Mouse (Mus musculus) kidney, postnatal 4 days (tissue): ENCODE results near the gene Prkg1.
A peak's percentile ranks its signal among the peaks of the same experiment; 100 is the strongest.
"Not testable (repeated sequence)": the region's sequence is repeated elsewhere in the genome, so short reads cannot be mapped to it uniquely, and the experiment has no call there.

ENCODE experiments used
- DNase-seq, 2 experiments: peaks; one replicate each; pipeline ENCODE4 v3.0.0; 2021; ENCODE audit warnings: mixed read lengths in 2 of 2

The Prkg1 gene

DNA sequence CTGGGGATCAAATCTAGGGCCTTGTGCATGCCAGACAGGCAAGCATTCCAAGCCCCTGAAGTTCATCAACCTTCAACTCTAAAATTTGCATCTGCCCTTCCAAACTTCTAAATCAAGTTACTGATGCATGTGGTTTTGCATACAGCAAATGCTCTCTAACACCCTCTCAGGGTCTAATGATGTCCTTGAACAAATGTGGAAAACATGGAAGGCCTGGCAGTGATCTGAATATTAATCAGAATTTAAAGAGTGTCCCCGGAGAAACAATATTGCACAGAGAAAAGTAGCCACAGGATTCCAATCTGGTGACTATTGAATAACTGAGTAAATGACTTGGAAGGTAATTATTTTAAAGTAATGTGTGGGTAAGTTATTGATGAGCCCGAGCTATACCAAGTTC lies 481.2 kb downstream of the Prkg1 start:
- no peak for DNase-seq

DNA sequence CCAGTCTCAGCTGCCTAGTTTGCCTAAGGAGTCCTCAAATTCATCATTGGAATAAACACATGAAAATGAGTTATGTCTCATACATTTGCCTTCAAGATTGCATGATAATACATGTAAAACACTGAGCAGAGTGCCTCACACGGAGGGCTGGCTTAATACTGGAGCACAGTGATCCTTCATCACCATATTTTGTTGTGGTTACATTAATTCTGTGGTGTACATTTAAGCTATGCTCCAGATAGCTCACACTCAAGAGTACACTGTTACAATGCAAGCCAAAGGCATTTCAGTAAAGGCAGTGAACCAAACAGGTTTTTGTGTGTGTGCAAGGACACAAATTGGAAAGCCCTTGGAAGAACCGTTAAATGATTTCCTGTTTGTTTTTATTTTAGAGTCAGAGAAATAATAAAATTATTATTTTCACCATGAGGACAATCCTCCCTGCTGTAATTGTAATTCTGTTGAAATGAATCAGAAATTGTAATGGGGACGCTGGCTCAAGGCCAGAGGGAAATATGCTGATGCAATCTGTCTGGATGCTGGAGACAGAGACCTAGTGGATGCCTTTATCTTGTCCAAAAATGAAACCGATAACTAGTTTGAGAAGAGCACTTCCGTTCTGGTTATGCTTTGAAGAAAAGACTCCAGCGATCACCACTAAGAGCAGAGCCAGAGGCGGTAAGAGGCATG lies 484.9 kb downstream of the Prkg1 start:
- peak; percentile 20 to 34 for DNase-seq

DNA sequence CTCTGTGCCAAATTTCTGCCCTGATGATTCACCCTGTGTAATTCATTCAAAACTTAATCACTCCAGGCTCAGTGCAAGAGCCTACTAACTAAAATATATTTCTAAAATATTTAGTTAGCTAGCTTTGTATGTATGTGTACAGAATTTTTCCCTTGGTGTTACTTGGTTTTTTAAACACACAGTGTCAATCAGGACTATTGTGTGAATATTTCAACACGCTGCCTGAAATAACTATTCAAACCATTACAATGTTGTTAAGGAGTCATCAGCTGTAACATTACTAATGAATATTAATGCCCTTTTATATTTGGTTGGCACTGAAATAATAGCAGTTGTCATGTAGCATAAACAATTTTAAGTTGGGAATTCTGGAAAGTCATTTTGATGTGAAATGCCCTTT lies 502.4 kb downstream of the Prkg1 start:
- DNase-seq = no peak

DNA sequence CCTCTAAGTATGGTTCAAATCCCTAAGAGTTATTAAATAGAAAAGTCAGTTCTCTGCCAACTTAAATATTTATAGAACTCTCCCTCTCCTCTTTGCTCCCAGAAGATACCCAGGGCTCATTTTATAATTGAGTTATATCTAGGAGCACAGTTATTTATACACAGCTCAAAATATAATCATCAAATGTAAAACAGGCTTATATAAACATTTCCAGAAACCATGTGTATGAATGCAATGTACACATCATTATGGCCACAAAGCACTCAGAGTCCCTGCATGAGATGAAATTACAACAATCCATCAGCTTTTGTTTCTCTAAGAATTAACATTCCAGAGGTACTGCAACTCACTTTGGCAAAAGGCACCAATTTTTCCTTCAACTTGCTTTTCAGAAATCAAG lies 504.3 kb downstream of the Prkg1 start:
- no peak for DNase-seq

DNA sequence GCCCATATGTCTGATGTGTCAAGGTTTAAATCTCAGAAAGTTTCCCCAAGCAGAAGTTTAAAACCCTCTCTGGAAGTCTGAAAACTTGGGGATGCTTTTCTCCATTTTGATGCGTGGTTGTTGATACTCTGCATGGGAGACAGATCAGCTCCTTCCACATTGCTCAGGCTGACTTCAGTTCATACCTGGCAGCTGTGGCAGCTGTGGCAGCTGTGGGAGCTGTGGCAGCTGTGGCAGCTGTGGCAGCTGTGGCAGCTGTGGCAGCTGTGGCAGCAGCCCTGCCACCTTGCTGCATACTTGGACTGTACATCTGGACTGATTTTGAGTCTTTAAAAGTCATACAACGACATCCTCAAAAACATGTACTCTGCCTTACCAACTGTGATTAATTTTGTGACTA lies 509.1 kb downstream of the Prkg1 start:
- no peak for DNase-seq

DNA sequence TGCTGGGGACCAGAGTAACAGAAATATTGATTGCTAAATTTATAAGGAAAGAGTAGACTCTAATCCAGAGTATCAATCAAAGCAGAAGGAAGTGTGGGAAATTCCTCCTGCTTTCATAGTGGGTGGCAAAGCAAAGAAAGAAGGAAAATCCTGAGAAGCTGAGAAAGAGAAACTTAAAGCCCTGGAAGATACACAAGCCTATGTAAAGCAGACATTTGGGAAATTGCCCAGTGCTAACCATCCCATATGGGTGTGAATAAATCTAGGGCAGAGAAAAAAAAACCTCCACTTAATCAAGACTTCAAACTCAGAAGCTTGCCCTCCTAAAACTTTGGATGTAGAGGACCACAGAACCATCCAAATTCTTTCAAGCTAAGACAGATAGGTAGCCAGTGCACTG lies 532.4 kb downstream of the Prkg1 start:
- no peak for DNase-seq

DNA sequence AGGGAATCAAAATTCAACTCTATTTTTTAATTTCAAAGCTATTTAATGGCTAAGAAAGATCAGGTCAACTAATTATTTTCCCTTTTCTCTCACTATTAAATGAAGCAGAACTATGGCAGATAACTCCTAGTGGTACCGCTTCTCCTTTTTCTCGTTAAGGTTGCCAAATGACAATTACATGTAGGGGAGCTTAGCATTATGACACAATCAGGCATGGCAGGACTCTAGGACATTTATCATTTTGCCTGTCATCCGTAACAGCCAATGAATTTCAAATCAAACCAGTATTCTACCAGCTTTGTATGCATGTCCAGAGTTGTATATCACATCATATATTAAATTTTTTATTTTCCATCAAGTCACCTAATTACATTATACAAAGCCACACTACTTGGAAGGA lies 536.4 kb downstream of the Prkg1 start:
- no peak for DNase-seq

DNA sequence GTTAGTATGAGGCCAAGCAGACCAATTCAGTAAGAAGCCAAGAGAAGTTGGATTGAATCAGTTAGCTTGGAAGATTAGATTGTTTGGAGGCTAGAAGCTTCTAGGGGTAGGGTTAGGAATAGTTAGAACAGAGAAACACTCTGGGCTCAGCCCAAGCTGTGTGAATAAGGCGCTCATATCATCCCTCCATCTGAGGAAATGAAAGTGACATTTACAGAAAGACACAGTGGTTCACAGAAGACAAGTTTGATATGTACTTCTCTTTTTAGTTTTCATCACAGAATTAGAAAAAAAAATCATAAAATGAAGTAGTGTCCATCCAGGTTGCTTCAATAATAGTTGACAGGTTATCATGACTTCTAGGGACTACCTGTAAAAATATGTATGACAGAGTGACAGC lies 541.4 kb downstream of the Prkg1 start:
- DNase-seq = no peak

DNA sequence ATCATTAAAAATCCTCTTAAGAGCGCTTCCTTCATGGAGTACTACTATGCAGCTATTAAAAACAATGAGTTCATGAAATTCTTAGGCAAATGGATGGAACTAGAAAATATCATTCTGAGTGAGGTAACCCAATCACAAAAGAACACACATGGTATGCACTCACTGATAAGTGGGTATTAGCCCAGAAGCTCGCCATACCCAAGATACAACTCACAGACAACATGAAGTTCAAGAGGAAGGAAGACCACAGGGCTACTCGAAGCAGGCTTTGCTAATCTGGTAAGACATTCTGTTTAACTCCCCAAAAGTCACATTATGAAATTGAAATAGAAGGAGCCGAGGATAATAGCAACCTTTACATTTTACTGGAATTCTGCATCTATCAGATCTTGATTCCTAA lies 545.6 kb downstream of the Prkg1 start:
- DNase-seq = not testable (repeated sequence)

DNA sequence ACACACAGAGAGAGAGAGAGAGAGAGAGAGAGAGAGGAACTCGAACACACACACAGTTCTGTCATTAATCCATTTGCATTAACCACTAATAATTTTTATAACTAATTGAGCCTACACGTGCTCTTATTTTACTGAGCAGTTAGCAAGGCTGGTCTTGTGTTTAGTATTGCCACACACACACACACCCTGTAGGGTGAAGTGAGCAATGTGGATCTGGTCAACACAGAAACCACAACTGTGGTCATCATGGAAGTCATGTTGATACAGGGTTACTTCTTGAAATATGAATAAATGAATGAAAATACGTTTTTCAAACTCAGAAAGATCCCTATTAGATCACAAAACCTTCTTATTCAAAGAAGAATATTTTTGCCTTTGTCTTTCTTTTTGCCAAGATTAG lies 554.0 kb downstream of the Prkg1 start:
- DNase-seq = no peak

DNA sequence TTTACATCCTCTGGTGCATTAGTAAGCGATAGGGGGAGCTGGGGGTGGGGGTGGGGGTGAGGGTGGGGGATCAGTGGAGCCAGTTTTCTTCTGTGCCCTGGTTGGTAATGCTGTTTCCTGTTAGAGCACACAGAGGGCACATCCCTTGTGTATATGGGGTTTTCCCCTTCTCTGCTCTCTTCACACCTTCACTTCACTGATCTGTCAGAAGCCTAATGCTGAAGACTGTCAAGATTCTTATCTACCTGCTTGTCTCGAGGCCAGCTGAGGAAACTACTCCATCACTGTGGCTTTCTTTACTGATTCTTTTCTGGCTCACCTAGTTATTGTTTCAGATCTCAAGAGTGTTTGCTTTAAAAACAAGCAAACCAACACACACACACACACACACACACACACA lies 554.4 kb downstream of the Prkg1 start:
- DNase-seq = no peak

DNA sequence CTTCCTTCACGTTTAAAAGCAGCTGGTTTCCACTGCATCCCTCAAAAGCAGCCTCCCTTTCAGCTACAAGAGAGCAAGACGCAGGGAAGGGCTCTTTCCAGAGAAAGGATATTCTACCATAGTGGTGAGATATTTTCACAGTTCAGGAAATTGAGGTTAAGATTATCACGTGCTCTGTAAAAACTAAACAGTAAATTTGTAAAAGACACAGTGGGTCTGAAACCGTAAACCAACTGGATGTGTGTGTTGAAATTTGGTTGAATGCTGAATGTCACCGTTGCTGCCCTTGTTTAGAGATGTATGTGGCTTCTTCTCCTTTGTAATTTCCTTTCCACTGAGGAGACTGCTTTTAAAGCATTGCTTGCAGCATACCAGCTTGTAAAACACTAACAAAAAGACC lies 565.2 kb downstream of the Prkg1 start:
- no peak for DNase-seq

DNA sequence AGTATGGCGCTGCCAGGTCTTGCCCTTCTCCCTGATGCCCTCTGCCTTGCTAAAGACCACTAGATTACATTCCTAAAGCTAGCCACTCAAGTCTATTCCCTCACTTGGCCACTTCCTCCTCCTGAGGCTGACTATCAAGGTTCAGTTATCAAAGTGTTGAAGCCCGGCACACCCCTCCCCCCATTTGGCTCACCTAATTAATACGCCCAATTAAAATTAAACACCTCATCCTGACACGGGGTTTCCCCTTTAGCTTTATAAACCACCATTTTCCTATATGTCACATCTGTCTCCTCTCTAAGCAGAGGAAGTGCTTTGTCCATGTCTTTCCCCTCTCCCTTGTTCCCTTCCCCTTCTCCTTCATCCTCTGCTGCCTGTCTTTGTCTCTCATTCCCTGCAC lies 566.4 kb downstream of the Prkg1 start:
- DNase-seq = no peak

DNA sequence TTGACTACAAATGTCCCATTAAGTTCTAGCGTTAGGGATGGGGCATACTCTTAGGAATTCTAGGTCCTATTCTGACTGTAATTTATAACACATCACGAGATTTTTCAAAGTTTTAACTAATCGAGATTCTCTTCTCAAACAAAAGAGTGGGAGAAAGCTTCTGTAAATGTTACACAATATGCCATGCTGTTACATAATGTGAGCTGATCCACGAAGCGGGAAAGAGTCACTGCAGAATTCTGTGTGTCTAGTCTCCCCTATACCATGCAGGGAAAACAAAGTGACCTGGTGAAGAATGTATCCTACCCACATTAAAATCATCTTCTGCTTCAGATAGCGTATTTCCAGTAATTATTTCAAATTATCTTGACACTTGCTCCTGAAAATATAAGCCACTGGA lies 567.8 kb downstream of the Prkg1 start:
- DNase-seq = no peak

DNA sequence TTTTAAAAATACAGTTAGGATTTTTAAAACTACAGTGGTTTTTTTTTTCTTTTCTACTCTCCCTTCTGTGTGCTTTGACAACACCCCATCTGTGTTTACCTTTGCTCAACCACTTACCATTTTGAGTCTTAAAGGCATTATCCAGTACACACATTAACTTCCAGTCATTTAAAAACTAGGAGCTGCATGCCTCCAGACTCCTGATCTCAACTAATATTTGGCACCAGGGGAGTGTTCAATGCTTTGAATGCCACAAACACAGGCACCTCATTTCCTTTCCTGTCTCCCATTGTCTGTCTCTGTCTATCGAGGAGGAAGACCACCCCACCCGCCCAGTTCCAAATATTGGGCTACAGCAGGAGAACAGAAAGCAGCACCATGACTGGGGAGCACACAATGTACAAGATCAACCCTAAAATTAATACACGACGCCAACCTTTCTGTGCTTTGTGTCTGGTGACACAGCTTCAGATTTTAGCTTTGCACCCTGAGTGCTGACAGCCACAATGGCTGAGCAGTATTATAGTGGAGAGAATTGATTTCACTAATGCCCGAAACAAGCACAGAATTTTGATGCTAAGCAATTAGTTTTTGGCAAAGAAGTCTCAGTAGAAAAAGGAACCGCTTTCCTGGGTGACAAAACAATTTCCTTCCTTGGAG lies 576.1 kb downstream of the Prkg1 start:
- DNase-seq = no peak

DNA sequence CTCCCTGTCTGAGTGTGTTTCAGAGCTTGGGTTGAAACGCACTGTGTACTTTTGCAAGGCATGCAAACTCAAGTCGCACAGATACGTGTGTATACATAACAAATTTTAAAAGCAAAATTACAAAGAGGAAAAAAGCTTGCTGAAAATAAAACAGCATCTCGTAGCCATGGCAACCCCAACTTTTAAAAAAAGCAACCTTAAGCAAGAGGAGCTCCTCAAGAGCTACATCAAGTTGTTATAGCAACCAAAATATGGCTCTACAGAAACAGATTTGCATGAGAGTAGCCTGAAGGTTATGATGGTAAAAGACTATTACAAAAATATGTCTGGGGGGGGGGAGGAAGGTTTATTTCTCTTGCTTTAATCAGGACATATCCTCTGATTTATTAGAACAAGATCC lies 584.1 kb downstream of the Prkg1 start:
- DNase-seq = no peak

DNA sequence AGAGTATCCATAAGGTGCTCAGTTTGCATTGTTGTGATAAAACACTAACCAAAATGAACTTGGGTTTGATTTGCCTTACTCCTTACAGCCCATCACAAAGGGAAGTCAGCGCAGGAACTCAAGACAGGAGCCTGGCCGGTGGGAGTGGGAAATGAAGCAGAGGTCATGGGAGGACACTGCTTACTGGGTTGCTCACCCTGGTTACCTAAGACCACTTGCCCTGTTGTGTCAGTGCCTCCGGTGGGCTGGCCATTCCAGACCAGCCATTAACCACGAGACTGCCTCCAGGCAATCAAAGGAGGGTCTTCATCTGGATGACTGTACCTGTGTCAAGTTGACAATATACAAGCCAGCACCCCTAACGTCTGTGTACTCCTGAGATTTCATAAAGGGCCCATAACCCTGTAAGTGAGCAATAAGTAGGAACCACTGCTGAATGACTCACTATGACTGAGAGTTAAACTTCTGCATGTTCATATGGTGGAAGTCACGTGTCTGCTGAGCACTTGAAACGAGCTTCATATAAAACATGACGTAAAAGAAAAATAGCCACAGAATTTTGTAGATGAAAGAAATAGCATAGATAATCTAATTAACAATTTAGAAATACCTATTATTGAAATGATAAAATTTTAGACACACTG lies 587.4 kb downstream of the Prkg1 start:
- no peak for DNase-seq

DNA sequence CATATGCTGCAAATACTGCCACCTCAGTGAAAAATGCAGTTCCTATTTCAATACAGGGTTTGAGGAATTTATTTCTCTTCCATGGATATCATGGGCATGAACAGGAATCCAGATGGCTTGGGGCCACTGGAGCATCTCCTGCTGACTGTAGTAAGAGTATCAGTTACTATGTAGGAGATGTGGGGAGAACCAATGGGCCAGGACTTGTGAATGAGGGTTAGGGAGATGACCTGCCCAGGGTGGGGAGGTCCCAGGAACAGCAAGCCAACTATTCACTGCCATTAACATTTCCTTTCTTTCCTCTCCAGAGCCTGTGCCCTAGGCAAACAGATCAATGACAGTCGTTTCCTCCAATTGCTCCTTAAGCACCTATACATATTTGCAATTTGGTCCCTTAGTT lies 593.8 kb downstream of the Prkg1 start:
- DNase-seq = no peak

DNA sequence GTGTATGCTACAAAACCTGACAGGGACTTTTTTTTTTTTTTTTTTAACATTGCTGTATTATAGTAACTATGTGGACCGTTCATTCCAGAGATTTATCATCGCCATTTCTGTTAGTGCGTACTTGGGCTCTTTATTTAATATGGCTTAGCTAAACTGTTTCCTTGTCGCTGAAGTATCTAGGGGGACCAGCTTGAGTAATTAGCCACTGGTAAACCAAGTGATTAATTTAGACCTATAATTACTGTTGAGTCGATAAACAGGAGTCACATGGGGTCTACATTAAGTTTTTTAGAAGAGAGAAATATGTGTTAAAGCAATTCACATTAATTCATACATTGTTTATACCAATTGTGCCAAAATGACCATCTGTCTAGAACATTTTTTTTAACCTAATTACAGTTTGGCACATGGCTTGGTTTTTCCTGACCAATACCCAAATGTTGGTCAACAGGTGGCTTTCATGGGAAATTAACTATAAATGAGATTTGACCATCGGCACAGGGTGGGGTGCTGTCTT lies 605.8 kb downstream of the Prkg1 start:
- no peak for DNase-seq

DNA sequence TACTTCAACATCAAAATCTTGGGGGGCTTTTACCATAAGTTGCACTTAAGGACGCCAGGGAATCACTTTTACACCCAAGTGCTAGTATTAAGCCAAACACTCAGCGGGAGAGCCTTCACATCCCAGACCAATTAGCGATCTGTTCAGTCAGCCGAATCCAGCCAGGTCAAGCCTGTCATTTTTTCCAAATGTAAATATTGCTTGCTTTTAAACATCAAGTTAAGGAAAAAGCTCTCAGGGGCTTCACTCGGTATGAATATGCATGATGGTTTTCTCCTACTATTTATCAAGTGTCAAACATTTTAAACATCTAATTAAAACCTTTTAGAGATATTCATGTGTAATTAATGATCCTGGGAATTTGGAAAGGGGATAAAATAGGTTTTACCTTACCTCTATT lies 611.4 kb downstream of the Prkg1 start:
- no peak for DNase-seq

DNA sequence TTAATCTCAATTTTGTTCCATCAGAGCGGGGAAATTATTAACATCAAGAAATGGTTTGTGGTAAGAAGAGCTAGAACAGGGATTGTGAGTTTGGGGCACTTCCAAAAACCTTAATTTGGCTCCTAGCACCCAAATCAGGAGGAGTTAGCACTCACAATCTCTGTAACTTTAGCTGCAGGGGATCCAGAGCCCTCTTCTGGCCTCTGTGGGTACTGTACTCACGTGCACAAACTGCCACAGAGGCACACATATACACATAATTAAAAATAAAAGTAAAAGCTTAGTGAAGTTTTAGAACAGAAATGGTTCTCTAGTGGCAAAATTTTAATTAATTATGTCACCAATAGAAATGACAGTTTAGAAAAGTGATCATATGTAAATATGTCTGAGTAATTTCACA lies 614.9 kb downstream of the Prkg1 start:
- peak in 1 of 2 experiments; percentile 5 for DNase-seq

DNA sequence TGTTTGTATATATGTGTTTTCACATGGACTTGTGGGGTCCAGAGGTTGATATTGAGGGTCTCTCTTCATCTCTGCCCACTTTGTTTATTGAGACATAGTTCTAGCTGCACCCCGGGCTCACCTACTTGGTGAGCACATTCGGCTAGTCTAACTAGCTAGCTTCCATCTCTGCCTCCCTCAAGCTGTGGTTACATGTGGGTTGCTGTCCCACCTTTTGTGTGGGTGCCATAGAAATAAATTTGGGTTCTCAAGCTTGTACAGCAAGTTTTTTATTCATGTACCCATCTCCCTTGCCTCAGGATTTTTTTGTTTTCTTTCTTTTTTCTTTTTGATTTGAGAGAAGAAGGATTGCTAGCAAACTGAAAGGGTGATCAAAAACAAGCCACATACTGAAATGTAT lies 617.4 kb downstream of the Prkg1 start:
- no peak for DNase-seq

DNA sequence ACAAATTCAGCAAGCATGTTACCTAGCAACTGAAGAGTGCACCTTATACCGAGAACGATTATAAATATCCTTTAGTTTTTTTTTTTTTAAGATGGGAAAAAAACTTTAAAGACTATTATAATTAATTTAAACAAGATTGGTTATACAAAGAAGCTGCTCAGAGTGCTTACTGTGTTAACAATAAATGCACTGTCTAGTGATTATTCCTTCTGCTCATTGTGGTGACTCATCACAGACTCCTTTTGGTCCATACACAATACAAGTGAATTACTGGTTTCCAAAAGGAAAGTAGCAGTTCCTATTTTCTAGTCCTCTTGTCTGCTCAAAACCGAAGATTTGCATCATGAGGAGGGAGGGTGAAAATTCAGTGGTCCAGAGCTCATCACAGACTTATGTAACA lies 618.7 kb downstream of the Prkg1 start:
- no peak for DNase-seq

DNA sequence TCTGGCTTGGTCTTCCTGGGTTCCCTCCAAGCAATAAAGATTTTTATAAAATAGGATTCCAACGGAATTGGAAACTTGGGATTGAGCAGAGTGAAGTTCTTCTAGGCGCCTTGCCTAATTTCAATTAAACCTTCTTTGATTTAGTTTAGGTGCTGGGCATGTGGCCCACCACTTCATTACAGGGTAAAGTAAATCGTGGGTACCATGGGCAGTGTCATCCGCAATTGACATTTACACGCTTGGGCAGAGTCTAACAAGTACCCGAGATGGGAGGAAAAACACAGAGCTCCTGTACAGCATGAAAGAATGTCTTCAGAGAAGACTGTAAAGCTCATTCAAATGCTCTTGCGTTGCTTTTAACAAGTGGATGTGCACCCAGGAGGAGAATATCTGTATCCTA lies 622.9 kb downstream of the Prkg1 start:
- no peak for DNase-seq
